ENCODE assay signal across 9 mouse cellular contexts in genomic region chr14:21706759-21707571, GRCm38 (mm10). TPM values are rescaled to one million over a fixed set of nuclear protein-coding genes. Genes with fewer than 3 reads are reported as not detected.
DNase-seq lines count a peak whose midpoint lies in the region; ATAC-seq lines count a peak whose summit lies in the region.
"Had no signal": no experiment of that assay in that cellular context is flagged by ENCODE, and none has a peak within 500 bp of the region (broad histone marks: within the 10 kb centered on the region; RNA-seq: fewer than 3 reads in every experiment).

No protein-coding gene starts in this region.

- H3K27ac ChIP-seq in hindbrain, embryonic 14.5 days: peak overlapping the region; percentile 30; the same call in 1 of the 2 replicates
- peak overlapping the region; percentile 93 for H3K27ac ChIP-seq in limb, embryonic 15.5 days
- H3K27ac ChIP-seq: neural tube, embryonic 12.5 days had no signal

- no peak overlapping the region for H3K4me3 ChIP-seq in hindbrain, embryonic 14.5 days (replicated peaks; ENCODE audit: low read length)
- no peak overlapping the region for H3K4me3 ChIP-seq in limb, embryonic 15.5 days
- H3K4me3 ChIP-seq: neural tube, embryonic 12.5 days had no signal

- no peak overlapping the region for H3K9ac ChIP-seq in hindbrain, embryonic 14.5 days
- H3K9ac ChIP-seq in limb, embryonic 15.5 days: no peak overlapping the region
- H3K9ac ChIP-seq: neural tube, embryonic 12.5 days had no signal

- DNase-seq in 416B (ENCODE audit: low read depth): peak; percentile 73
- DNase-seq in adrenal gland, postnatal 10 days: peak; percentile 48
- peak; percentile 60 for DNase-seq in gastrocnemius, adult 18-20 months (ENCODE audit: low spot score)
- peak; percentile 33 for DNase-seq in hindbrain, embryonic 14.5 days (ENCODE audit: low spot score)
- peak; percentile 57 to 70 for DNase-seq in monocyte, adult 2 months (ENCODE audit: low read depth in 1 of 2, low spot score in 2 of 2)
- no peak for DNase-seq in spleen, adult 12 weeks (ENCODE audit: low spot score)
- DNase-seq in cerebellum, adult 9-11 months: no peak

- no peaks in the 10 kb centered on the region for H3K4me1 ChIP-seq in hindbrain, embryonic 14.5 days (replicated peaks; ENCODE audit: control insufficient read depth, insufficient read depth, low read length)
- H3K4me1 ChIP-seq in limb, embryonic 15.5 days: peaks cover 41% of the 10 kb centered on the region

- H3K4me2 ChIP-seq in hindbrain, embryonic 14.5 days (replicated peaks): no peak overlapping the region
- 0 out of 2 replicates have a peak overlapping the region, but pooled peaks have one; percentile 6 for H3K4me2 ChIP-seq in limb, embryonic 15.5 days
- H3K4me2 ChIP-seq: neural tube, embryonic 12.5 days had no signal

- H3K9me3 ChIP-seq in hindbrain, embryonic 14.5 days (ENCODE audit: control insufficient read depth, low read length): no peaks in the 10 kb centered on the region
- H3K9me3 ChIP-seq in limb, embryonic 15.5 days: no peaks in the 10 kb centered on the region
- H3K9me3 ChIP-seq: neural tube, embryonic 12.5 days had no signal

- ATAC-seq in hindbrain, embryonic 14.5 days (ENCODE audit: low FRiP score): peak; percentile 55; the same call in 1 of the 2 replicates
- peak; percentile 84 for ATAC-seq in limb, embryonic 15.5 days (ENCODE audit: insufficient number of reproducible peaks, low FRiP score, low TSS enrichment, low read depth)

- H3K27me3 ChIP-seq in hindbrain, embryonic 14.5 days (ENCODE audit: control insufficient read depth, insufficient read depth, low read length): no peaks in the 10 kb centered on the region
- H3K27me3 ChIP-seq in limb, embryonic 15.5 days: no peaks in the 10 kb centered on the region
- H3K27me3 ChIP-seq: neural tube, embryonic 12.5 days had no signal

- 56% methylated on average over 12 of the region's 12 CpGs for WGBS in hindbrain, embryonic 14.5 days
- WGBS in limb, embryonic 15.5 days: 24% methylated on average over 12 of the region's 12 CpGs

- H3K36me3 ChIP-seq in hindbrain, embryonic 14.5 days (replicated peaks; ENCODE audit: control insufficient read depth, insufficient read depth): no peaks in the 10 kb centered on the region
- H3K36me3 ChIP-seq in limb, embryonic 15.5 days: no peaks in the 10 kb centered on the region
- H3K36me3 ChIP-seq: neural tube, embryonic 12.5 days had no signal

RNA-seq across cellular contexts. Expression of gene Dupd1, which starts 7.4 kb away (rescaled TPM):
- total RNA-seq in adrenal gland, postnatal 10 days (2021): 1 to 10 TPM; 2.1 to 4.1 TPM
- 10 to 100 TPM; 33.4 to 36.0 TPM for total RNA-seq in gastrocnemius, adult 18-20 months (2021)
- not detected in 2 replicates for polyA plus RNA-seq in hindbrain, embryonic 14.5 days (2014; fragmentation: Nextera tagmentation; extraction: Ambion mirVana)
- 0.47 and 2.1 TPM in 2 replicates for polyA plus RNA-seq in limb, embryonic 15.5 days (2015; fragmentation: Nextera tagmentation; extraction: Ambion mirVana)
- polyA plus RNA-seq: neural tube, embryonic 12.5 days had no signal

RNA-seq across cellular contexts. Expression of gene Samd8, which starts 43.4 kb away (rescaled TPM):
- 10 to 100 TPM; 26.3 to 29.8 TPM for total RNA-seq in adrenal gland, postnatal 10 days (2021)
- 10 to 100 TPM; 62.7 to 63.1 TPM for total RNA-seq in gastrocnemius, adult 18-20 months (2021)
- 22.7 and 27.8 TPM in 2 replicates for polyA plus RNA-seq in hindbrain, embryonic 14.5 days (2014; fragmentation: Nextera tagmentation; extraction: Ambion mirVana)
- 10.7 and 11.1 TPM in 2 replicates for polyA plus RNA-seq in limb, embryonic 15.5 days (2015; fragmentation: Nextera tagmentation; extraction: Ambion mirVana)

RNA-seq across cellular contexts. Expression of gene Dusp13, which starts 44.0 kb away (rescaled TPM):
- 1 to 10 TPM in 1 of 2 experiments, under 1 TPM in 1; 0.36 to 3.4 TPM for total RNA-seq in adrenal gland, postnatal 10 days (2021)
- total RNA-seq in gastrocnemius, adult 18-20 months (2021): 100 to 1,000 TPM; 215 to 238 TPM
- polyA plus RNA-seq in hindbrain, embryonic 14.5 days (2014; fragmentation: Nextera tagmentation; extraction: Ambion mirVana): 0.51 TPM in 1 of 2 replicates, not detected in the other
- polyA plus RNA-seq in limb, embryonic 15.5 days (2015; fragmentation: Nextera tagmentation; extraction: Ambion mirVana): 0.20 and 1.6 TPM in 2 replicates

Comparison
In these comparisons a context has a peak if more than half of its experiments do, and no peak if none do; other contexts are left out.
1. DNase-seq: peak in 416B (single experiment), adrenal gland, postnatal 10 days (single experiment), gastrocnemius, adult 18-20 months (single experiment), hindbrain, embryonic 14.5 days (single experiment) and monocyte, adult 2 months (2 of 2); none in spleen, adult 12 weeks (single experiment) and cerebellum, adult 9-11 months (single experiment).
2. RNA of gene Dupd1, which starts 7.4 kb away (total RNA-seq): 33.4 to 36.0 TPM in gastrocnemius, adult 18-20 months; 2.1 to 4.1 TPM in adrenal gland, postnatal 10 days; every median in the first group is over 4 times any median in the second.
3. RNA of gene Dusp13, which starts 44.0 kb away (total RNA-seq): 215 to 238 TPM in gastrocnemius, adult 18-20 months; 0.36 to 3.4 TPM in adrenal gland, postnatal 10 days; every median in the first group is over 10 times any median in the second.